Mouse (Mus musculus): ENCODE results near the gene Sema4b. TPM values are rescaled to one million over a fixed set of nuclear protein-coding genes. Genes with fewer than 3 reads are reported as not detected.

Gene Sema4b
- 6.8 TPM for polyA plus RNA-seq (2015; fragmentation: Illumina TruSeq; extraction: RNeasy Lipid Tissue Mini Kit (QIAGEN cat#74804); ENCODE audit: low read depth, low replicate concordance)

DNA sequence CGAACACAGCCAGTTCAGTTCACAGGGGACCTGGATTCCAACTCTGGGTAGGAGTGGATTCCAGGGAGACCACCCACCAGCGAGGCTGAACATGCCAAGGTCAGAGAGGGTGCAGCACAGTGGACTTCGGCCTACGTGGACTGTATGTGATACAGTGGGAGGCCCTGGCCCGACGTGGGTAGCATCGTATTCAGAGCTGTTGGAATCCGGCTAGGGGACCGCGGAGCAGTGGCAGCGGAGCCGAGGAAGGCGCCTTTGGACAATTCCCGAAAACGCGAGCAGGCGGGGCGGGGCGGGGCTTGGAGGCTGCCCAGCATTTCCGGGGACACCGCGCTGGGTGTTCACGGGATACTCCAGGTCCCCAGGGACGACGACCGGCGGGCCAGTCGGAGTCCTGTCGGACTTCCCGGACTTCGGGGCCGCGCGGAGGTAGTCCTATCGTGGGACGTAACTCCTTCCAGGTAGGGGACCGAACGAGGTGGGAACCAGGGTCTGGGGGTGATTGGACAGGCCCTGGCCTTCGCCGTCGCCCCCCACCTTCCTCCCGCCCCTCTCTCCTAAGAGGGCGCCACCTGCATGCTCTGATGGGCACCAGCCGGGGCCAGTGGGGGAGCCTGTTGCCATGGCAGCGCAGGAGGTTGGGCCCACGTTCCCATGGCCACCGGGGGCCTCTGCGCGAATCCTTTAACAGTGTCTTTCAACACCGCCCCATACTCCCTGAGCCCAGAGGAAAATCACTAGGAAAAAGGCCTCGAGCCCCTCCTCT is at the start of gene Sema4b:
Sema4b (plus strand) TSS at position 311 of the 766 bp plus-strand sequence.

DNA sequence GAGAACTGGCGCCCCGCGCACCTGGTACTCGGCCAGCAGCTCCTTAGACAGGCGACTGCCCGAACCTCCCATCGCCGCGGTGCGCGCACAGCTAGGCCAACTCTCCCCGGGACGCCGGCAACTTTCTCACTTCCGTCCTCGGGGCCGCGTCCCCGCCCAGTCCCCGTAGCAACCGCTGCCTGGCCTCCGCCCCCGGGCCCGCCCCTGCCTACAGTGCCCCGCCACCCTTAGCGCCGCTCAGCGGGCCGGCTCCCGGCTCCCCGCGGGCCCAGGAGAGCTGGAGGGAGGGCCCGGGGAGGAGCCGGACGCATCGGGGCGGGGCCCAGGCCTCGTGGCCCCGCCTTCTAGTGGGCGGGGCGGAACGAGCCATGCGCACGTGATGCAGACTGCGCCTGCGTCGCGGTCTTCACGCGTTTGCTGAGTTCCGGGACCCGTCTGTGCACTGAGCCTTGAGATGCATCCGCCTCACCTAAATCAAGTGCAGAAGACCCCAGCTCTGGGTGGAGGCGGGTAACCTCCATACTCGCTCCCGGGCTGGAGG is 45.9 kb downstream of the Sema4b start, which contains the start of the genes Cib1 and Gdpgp1:
Cib1 (minus strand) TSS at position 325 of the 541 bp plus-strand sequence.
Gdpgp1 (plus strand) TSS at position 377 of the 541 bp plus-strand sequence.

DNA sequence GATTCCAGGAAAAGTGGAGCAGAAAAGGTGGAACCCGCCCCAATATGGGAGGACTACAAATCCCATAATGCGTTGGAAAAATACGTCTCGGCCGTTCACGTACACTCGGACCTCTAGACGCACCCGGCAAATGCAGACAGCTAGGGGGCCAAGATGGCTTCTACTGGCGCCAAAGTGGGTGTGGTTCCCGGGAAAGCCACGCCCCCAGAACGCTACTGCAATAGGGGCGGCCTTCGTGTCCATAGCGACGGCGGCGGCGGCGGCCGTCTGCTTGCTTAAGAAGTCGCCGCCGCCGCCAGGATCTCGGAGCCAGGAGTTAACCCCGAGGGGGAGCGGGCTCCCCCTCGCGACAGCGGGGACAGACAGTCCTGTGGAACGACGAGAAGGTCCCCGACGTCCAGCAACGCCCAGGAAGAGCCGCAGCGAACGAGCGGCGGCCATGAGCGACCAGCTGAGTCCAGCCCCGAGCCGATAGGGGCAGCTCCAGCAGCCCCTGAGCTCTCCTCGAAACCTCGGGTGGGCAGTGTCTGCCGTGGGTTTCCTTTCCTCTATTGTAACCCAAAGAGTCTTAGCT is 59.6 kb downstream of the Sema4b start, which contains the start of gene Ttll13:
Ttll13 (plus strand) TSS at position 229 of the 574 bp plus-strand sequence.

DNA sequence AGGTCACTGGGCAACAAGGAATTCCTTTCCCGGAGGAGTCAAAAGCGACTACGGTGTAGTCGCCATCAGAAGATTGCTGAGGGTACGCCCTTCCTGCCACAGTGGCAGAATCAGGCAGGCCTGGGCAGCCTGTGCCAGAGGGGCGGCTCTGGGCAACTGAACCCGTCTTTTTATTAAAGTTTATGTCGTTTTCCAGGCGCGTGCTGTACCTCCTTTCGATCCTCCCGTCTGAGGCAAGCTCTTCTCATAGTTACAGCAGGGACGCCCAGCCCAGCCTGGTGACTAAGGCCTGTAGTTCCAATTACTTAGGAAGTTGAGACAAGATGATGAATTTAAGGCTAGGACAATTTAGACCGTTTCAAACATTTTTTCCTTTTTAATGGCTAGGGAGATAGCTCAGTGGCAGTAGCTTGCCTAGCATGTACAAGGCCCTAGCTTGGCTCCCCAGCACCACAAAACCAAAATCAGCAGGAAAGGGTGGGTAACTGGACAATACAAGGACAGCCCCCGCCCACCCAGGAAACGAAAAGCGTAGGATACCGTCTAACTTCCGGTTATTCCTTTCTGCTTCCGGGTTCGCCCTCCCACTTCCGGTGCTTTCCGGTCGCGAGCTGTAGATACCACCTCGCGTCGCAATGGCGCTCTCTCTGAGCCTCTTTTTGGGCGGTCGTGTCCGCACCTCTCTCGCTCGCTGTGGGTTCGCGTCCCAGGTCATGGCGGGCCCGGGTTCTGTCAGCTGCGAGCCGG is 74.2 kb downstream of the Sema4b start, which contains the start of gene Ngrn:
Ngrn (plus strand) TSS at position 591 of the 747 bp plus-strand sequence.

DNA sequence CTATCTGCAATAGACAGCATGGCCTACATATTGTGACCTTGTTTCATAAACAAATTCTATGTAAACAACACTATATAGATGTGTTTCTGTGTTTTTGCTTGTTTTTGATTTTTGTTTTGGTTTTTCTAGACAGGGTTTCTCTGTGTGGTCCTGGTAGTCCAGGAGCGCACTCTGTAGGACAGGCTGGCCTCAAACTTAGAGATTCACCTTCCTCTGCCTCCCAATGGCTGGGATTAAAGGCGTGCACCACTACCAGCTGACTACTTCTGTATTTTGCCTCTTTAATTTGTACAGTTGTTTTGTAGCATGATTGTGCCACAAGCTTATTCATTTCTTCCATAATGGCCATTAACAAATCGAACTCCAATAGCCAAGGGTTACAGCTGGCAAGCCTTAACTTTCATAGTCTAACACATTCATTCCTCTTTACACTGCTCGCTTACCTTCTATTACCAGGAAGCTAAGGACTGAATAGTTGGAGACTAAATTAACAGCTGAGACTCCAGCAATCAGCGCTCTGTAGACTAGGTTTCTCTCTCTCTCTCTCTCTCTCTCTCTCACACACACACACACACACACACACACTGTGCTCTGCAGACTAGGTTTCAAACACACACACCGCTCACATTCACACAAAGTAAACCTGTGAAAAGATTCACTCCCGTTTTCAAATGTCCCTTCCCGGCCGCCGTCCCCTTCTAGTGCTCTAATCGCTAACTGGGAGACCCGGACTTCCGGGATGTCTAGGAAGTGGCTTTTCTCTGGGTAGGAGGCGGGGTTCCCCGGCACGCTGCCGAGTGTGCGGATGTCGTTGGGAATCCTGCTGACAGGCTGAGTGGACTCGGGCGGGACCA is 82.5 kb downstream of the Sema4b start, which contains the start of gene Vps33b:
Vps33b (plus strand) TSS at position 753 of the 854 bp plus-strand sequence.

Other genes starting within 250 kb of the Sema4b start
- 11.7 TPM for gene Zfp710, start 162.0 kb upstream of the Sema4b start, polyA plus RNA-seq (2015; fragmentation: Illumina TruSeq; extraction: RNeasy Lipid Tissue Mini Kit (QIAGEN cat#74804); ENCODE audit: low read depth, low replicate concordance)
- gene Idh2, start 71.4 kb upstream of the Sema4b start, polyA plus RNA-seq (2015; fragmentation: Illumina TruSeq; extraction: RNeasy Lipid Tissue Mini Kit (QIAGEN cat#74804); ENCODE audit: low read depth, low replicate concordance) = 62.9 TPM
- gene Cib1, start 46.0 kb downstream of the Sema4b start, polyA plus RNA-seq (2015; fragmentation: Illumina TruSeq; extraction: RNeasy Lipid Tissue Mini Kit (QIAGEN cat#74804); ENCODE audit: low read depth, low replicate concordance) = 41.7 TPM
- gene Gdpgp1, start 46.0 kb downstream of the Sema4b start, polyA plus RNA-seq (2015; fragmentation: Illumina TruSeq; extraction: RNeasy Lipid Tissue Mini Kit (QIAGEN cat#74804); ENCODE audit: low read depth, low replicate concordance) = 5.0 TPM
- 0.54 TPM for gene Ttll13, start 59.5 kb downstream of the Sema4b start, polyA plus RNA-seq (2015; fragmentation: Illumina TruSeq; extraction: RNeasy Lipid Tissue Mini Kit (QIAGEN cat#74804); ENCODE audit: low read depth, low replicate concordance)
- gene Ngrn, start 74.4 kb downstream of the Sema4b start, polyA plus RNA-seq (2015; fragmentation: Illumina TruSeq; extraction: RNeasy Lipid Tissue Mini Kit (QIAGEN cat#74804); ENCODE audit: low read depth, low replicate concordance) = 62.8 TPM
- 17.2 TPM for gene Vps33b, start 82.8 kb downstream of the Sema4b start, polyA plus RNA-seq (2015; fragmentation: Illumina TruSeq; extraction: RNeasy Lipid Tissue Mini Kit (QIAGEN cat#74804); ENCODE audit: low read depth, low replicate concordance)
- 1.1 TPM for gene Prc1, start 107.6 kb downstream of the Sema4b start, polyA plus RNA-seq (2015; fragmentation: Illumina TruSeq; extraction: RNeasy Lipid Tissue Mini Kit (QIAGEN cat#74804); ENCODE audit: low read depth, low replicate concordance)
- gene Rccd1, start 137.6 kb downstream of the Sema4b start, polyA plus RNA-seq (2015; fragmentation: Illumina TruSeq; extraction: RNeasy Lipid Tissue Mini Kit (QIAGEN cat#74804); ENCODE audit: low read depth, low replicate concordance) = 15.3 TPM
- gene Unc45a, start 154.2 kb downstream of the Sema4b start, polyA plus RNA-seq (2015; fragmentation: Illumina TruSeq; extraction: RNeasy Lipid Tissue Mini Kit (QIAGEN cat#74804); ENCODE audit: low read depth, low replicate concordance) = 24.8 TPM
- 52.0 TPM for gene Hddc3, start 156.3 kb downstream of the Sema4b start, polyA plus RNA-seq (2015; fragmentation: Illumina TruSeq; extraction: RNeasy Lipid Tissue Mini Kit (QIAGEN cat#74804); ENCODE audit: low read depth, low replicate concordance)
- 108 TPM for gene Man2a2, start 184.5 kb downstream of the Sema4b start, polyA plus RNA-seq (2015; fragmentation: Illumina TruSeq; extraction: RNeasy Lipid Tissue Mini Kit (QIAGEN cat#74804); ENCODE audit: low read depth, low replicate concordance)
- gene Fes, start 201.1 kb downstream of the Sema4b start, polyA plus RNA-seq (2015; fragmentation: Illumina TruSeq; extraction: RNeasy Lipid Tissue Mini Kit (QIAGEN cat#74804); ENCODE audit: low read depth, low replicate concordance) = 3.5 TPM
- 18.4 TPM for gene Furin, start 218.6 kb downstream of the Sema4b start, polyA plus RNA-seq (2015; fragmentation: Illumina TruSeq; extraction: RNeasy Lipid Tissue Mini Kit (QIAGEN cat#74804); ENCODE audit: low read depth, low replicate concordance)